Mouse (Mus musculus) frontal cortex, postnatal 36 days (tissue): ENCODE measurements around the gene Tnfsf9.
"Not testable (repeated sequence)": the region's sequence is repeated elsewhere in the genome, so short reads cannot be mapped to it uniquely, and the experiment has no call there.

Experiments
- DNase-seq, 2 experiments: peaks; one replicate each; pipeline ENCODE4 v3.0.0; 2022; ENCODE audit warnings: low spot score in 2 of 2

Gene Tnfsf9

DNA sequence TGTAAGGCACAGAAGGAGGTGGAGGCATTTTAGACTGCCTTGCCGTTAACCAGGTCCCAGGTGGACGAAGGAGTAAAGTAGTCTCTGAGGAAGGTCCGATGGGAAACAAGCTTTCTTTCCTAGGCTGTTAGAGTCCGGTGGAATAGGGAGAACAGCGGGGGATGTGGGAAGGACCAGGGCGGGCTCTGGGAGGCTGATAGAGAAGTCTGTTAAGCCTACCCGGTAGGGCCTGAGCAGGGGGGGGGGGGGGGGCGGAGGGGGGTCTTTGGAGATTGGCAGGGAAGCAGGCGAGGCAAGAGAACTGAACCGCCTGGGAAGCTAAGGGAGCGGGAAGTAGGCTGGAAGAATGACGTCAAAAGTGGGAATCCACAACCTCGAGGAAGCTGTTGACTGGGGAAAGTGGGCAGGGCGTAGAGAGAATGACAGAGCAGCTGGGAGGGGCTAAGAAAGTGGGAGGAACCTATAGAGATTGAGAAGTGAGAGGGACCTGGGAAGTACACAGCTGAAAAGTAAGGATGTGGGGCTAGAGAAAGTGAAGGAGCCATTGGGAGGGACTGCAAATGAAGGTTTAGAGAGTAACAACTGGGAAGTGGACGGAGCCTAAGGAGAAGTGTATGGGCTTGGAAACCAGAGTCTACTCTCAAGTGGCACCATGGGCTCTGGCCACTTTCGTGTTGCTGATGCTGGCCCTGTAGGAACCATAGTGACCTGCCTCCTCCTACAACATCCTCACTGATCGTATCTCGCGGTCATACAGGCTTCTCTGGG is 9.1 kb upstream of the Tnfsf9 start:
- no peak for DNase-seq

DNA sequence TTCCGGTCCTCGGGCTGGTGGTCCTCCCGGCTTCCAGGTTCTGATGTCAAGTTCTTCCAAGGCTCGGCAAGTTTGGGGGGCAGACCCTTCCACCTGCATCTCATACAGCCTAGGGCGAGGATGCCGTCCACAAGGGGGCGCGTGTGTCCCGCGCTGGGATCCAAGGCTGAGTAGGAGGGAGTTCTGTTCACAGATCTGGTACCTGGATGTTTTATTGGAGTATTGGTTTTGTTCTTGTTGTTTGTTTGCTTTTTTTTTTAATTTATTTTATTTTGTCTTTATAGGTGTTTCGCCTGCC is 8.6 kb upstream of the Tnfsf9 start:
- peak; percentile 81 to 83 for DNase-seq

DNA sequence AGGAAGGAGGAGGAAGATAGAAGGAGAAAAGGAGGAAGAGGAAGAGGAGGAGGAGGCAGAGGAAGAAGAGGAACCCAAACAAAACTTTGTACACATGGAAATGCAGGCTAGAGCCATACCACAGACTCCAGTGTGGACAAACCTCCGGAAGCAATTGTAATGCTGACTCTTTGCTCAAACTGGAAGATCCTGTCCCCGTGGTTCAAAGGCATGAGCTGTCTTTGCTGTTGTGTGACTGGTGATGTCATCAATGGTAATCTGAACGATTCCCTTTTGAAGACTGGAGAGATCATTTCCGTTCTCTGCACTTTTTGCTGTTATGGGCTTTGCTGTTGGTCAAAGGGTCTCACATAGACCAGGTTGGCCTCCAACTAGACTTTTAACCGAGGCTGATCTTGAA is 6.8 kb upstream of the Tnfsf9 start:
- no peak for DNase-seq

DNA sequence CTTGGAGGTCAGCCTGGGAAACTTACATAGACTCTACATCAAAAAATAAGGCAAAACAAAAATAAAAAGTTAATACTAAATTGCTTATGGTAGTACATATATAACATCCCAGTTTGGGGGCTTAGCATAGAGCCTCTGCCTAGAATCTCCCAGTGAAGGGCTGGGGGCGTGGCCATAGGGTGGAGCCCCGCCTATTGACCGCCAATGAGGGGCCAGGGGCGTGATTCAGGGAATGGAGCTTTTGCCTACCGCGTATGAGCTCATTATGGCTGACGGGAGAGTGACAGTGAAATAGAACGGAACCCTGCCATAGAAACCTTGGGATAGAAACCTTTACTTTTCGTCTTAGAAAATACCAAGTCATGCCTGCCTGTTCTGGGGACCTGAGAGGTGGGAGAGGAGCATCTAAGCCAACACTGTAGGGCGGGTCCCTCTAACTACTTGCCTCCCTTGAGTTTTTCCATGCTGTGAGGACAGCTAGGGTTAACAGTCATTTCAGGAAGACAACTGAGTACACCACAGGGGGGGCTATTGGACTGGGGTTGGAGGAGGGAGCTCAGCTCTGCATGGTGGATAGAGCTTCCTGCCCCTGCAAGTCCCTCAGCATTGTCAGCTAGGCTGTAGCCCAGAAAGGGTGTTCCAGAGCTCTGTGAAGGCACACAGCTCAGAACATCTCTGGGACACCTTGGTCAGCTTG is 5.3 kb upstream of the Tnfsf9 start:
- no peak for DNase-seq

DNA sequence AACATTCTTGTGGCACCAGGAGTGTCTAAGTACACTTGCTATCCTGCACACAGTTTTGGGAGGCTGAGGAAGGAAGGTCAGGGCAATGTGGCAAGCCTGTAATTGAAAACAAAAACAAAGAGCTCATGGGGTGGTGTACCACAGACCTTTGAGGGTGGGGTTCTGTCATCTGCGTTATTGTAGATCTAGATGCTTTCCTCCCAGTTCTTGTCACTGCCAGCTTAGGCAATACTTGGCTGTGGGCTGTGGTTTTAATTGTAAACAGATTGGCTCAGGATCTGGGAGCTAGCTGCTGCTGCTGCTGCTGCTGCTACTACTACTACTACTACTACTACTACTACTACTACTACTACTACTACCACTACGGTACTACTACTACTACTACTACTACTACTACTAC is 2.8 kb upstream of the Tnfsf9 start:
- DNase-seq, result no peak

DNA sequence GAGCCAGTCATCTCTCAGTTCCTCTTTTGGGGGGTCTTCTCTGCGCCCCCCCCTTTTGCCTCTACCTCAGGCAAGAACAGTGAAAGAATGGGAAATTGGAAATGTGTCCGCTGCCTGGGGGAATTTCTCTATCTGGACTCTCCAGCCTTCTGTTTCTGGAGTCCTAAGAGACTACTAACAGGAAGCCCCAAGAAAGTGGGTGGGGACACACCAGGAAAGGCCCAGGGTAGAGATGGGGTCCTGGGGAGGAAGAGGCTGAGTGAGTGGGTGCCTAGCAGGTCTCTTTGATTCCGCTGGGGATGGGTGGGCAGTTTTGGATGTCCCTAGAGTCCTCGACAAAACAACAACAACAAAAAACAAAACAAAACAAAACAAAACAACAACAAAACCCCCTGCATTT is 629 bp upstream of the Tnfsf9 start:
- DNase-seq, result no peak

DNA sequence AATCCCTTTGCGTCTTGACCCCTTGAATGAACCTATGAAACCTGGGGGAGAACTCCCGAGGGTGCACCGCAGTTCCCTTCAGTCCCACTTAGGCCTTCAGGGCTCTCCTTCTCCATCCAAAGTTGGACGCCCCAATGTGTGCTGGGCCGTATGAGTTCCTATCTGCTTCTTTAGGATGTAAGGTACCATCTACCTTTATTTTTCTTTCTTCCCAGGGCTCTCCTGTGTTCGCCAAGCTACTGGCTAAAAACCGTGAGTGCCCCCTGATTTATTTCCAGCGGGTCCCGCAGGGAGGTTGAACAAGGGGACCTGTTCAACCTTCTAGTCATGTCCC is 877 bp downstream of the Tnfsf9 start:
- no peak for DNase-seq

DNA sequence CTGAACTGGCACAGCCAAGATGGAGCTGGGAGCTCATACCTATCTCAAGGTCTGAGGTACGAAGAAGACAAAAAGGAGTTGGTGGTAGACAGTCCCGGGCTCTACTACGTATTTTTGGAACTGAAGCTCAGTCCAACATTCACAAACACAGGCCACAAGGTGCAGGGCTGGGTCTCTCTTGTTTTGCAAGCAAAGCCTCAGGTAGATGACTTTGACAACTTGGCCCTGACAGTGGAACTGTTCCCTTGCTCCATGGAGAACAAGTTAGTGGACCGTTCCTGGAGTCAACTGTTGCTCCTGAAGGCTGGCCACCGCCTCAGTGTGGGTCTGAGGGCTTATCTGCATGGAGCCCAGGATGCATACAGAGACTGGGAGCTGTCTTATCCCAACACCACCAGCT is 1.9 kb downstream of the Tnfsf9 start:
- DNase-seq, result no peak

DNA sequence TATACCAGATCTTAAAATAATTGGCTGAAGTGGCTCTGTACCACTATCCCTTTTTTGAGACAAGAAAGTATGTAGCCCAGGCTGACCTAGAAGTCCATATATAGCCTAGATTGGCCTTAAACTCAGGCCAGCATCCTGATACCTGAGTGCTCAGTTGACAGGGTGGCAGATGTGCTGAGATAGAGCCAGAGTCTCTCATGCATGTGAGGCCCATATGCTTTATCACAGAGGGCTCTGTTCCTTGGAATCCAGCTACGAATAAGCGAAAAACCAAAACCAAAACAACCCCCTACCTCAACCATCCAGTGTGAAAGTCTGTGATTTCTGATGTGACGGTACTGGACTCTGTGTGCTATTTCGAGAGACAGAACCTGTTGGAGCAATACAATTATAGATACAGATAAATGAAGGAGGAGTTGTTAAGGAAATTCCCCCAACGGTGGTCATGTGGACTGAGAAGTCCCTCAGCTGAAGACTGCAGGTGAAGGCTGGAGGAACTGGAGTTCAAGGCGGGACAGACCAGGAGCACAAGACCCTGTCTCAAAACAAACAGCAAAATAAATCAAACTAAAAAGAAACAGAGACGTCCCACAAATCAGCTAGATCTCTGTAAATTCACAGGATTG is 3.0 kb downstream of the Tnfsf9 start:
- no peak for DNase-seq

DNA sequence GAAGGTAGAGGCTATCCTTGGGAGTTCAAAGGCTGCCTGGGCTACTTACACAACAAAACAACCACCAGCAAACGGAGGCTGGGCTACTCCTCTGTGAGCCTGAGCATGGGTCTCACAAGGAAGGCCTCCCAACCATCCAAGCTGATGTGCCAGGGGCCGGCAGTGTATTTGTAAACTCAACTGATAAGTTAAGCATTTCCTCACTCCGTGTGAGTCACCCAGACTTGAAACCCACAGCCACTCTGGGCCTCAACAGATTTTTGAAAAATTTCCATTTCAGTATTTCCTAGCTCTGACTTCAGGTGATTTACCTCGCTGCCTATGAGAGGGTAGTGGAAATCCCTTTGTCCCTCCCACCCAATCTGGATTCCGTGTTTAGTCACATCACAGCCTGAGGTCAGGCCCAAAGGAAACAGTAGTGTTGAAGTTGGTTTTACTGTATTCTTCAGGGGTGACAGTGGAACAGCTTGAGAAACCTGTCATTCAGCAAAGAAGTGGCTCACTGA is 3.6 kb downstream of the Tnfsf9 start:
- no peak for DNase-seq

DNA sequence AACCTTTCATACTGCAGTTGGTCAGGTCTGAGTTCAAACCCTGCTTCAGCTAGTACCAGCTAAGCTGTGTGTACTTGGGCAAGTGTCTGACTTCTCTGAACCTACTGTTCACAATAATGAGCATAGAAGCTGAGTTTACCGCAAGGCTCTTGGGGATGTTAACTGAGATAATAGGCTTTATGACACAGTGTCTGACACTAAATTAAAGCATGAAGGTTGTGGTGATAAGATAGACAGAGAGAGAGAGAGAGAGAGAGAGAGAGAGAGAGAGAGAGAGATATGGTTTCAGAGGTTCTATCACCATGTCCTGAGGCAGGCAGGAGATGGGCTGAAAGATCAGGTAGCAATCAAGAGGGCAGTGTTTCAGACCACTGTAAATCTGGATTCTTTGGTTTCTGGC is 4.9 kb downstream of the Tnfsf9 start:
- no peak for DNase-seq

DNA sequence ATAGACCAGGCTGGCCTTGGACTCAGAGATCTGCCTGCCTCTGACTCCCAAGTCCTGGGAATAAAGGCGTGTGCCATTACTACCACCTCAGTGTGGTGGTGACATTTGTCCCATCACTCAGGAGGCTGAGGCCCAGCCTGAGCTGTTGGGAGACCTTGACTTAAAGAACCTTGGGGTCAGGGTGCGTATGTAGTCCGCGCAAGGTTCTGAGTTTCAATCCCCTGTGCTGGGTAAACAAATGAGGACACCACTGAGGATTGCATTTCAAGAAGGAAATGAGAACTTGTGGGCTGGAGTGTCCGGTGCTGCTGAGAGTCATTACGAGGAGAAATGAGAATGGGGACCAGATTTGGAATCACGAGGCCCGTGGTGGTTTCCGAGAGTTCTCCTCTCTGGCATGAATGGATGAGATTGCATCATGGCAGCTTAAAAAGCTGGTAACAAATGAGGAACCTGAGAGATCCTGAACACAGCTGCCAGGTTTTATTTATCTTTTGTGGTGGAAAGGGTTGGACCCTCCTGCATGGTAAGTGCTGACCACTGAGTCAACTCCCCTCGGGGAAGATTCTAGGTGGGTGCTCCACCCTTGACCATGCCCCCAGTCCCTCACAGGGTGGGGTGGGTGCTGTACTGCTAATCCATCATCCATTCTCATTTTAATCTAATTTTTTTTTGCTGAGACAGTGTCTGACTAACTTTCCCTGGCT is 7.8 kb downstream of the Tnfsf9 start:
- no peak for DNase-seq

DNA sequence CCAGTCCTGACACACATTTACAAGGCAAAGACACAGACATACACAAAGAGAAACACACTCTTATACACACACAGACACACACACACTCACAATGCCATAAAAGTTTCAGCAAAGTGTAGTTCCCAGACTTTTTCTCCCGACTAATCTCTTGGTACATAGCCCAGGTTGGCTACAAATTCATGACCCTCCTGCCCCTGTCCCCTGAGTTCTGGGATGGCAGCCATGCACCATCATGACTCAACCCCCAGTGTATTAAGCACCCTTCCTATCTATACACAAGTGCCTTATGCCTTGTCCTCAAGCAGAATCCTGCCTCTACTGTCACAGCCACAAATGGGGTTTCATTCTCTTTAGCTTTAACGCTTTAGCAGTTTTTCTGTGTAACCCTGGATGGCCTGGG is 11.7 kb downstream of the Tnfsf9 start:
- no peak for DNase-seq

DNA sequence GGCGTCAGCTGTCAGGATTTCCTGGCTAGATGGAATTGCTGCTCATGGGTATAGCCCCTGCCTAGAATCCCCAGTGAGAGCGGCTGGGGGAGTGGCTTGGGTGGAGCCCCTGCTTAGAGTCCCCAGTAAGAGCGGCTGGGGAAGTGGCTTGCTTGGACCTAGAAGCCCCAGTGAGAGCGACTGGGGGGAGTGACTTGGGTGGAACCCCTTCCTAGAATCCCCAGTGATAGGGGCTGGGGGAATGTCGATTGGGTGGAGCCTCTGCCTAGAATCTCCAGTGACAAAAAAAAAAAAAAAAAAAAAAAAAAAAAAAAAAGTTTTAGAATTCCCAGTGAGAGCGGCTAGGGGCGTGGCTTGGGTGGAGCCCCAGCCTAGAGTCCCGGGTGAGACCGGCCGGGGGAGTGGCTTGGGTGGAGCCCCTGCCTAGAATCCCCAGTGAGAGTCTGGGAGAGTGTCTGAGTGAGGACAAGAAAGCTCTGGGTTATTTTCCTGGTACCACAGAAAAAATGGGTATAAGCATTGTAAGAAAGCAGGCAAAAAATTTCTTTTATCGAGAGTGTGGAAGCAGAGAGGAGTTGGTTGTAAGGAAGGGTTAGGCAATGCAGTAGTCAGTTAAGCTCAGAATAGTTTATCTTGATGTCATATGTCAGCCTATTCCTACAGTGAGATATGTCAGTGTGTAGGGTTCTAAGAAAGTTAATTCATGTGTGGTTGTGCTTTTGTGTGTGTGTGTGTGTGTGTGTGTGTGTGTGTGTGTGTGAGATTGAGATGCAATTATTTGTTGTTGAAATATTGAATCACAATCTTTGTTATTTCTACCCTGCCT is 13.6 kb downstream of the Tnfsf9 start:
- no peak for DNase-seq

DNA sequence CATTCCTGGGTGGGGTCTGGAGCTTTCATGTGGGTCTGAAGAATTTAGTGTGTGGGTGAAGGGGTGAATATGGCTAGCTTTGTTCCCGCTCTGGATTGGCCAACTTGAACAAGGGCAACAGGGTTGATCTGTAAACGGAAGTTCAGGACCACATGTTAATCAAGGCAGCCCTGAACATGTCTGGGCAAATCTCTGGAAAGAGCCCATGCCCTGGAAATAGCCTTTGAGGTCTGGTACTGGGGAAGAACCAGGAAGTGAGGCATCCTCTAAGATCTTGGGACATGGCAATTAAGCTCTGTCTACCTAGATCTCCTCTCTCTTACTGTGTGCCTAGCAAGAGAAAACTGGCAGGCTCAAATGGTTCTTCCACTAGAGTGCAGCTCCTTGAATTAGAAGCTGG is 16.7 kb downstream of the Tnfsf9 start:
- no peak for DNase-seq

DNA sequence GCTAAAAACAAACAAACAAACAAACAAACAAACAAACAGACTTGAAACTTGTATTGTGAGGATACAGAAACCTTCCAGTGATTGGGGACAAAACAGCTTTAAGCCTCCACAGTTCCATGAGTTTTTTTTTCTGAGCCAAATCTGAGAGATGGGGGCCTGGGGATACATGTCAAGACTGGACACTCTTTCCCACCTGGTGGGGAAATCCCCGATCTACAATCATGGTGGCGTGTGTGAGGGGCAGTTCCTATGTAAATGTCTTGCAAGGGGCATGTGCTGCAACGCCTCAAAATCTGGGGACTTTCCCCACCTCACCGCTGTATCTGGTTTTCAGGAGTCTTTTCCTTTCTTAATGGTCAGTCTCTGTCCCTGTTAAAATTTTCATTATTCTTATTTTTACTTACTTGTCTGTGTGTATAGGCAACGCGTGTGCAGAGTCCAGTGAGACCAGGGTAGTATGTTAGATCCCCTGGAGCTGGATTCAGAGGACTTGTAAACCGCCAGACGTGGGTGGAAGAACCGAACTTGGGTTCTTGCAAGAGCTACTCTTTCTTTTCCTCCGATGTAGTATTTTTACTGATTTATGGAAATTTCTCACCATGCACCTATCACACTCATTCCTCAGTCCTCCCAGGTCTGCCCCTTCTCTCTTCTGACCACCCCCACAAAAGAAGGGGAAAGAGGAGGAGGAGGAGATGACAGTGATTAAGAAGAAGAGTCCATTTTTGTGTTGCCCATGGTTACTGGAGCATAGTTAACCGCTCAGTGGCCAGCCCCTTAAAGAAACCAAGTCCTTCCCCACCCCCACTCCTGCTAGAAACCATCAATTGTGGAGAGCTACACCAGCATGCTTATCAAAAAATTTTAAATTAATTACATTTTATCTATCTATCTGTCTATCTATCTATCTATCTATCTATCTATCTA is 18.3 kb downstream of the Tnfsf9 start:
- no peak for DNase-seq

DNA sequence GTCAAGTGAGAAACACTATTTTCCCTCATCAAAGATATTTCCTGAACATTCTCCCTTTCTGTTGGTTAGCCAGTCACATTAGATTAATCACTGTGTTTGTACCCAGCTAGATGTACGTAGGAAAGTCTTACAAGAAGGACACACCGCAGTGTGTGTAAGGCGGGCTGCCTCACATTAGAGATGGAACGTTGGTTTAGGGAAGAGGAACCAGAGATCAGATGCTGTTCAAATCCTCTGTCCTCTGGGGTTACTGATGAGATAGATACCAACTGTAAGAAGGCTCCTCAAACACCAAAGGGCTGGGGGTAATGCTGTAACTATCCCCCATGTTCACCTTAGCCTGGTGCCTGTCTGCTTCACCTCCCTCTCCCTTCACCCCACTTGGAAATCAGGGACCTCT is 19.7 kb downstream of the Tnfsf9 start:
- no peak for DNase-seq

DNA sequence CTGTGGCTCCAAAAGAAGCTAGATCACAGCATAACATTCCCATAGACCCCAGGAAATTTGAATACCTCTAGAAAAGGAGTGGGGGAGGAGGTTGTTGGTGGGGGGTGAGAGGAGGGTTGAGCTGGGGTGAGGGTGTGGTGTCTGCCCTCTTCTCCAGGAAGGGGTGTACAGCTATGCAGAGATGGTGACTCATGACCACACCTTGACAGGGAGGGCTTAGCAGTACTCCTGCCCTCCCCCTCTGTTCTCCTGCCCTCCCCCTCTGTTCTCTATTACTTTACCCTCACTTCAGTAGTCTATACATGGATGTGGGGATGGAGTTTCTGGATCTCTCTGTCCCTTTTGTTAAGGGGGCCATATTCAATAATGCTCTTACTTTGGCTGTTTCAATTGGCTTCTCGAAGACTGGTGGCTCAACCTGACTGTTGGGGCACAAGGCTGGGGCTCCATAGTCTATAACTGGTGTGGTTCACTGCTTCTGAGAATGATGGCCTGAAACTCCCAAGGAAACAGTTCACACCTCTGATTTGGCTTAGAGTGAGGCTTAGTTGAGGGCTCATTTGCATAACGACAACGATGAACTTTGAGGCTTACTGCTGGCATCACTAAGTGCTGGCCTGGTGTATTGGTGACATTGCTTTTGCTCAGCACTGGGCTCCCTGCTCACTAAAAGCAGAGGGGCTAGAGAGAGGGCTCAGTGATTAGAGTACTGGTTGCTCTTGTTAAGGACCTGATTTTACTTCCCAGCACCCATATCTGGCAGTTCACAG is 20.9 kb downstream of the Tnfsf9 start:
- no peak for DNase-seq

DNA sequence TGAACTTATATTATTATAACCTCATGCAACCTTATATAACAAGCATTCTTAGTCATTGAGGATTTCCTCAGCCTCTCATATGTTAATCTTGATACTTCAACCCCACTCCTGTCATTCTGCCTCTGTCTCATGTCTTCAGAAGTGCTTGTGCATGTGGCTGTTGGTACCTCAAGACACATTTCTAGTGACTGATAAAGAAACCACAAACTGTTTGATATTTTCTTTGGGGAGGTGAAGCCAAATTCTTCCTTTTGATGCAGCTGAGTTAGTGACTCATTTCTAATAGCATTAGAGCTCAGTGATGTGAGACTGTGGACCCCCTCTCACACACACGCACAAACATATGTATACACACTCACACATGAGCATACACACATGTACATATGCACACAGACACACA is 26.7 kb downstream of the Tnfsf9 start:
- DNase-seq, result no peak

DNA sequence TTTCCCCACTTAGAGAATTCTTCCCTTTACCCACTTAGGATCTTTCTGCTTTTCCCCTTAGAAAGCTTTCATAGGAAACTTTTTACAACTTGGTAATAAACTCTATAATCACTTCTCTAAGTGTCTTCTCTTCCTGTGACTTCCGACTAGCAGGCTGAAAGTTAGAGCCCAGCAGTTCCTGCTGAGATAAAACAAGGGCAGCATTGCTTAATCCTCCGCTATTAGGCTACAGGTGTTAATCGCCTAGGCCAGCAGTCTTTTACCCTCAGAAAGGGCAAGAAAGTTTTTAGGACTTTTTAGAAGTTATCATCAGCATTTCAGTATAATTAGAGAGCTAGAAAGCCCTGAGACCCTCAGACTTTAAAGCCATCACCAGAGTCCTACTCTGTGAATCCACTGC is 28.9 kb downstream of the Tnfsf9 start:
- DNase-seq, result not testable (repeated sequence)
